Mouse (Mus musculus): ENCODE results near the gene Pfn1.

Gene Pfn1

GRCm38 (mm10) chr11:70630129-70630528 lies 24.3 kb downstream of the Pfn1 start:
- DNase-seq, result no peak

GRCm38 (mm10) chr11:70629557-70629956 lies 24.9 kb downstream of the Pfn1 start:
- DNase-seq, result peak in 1 of 2 experiments; percentile 43

GRCm38 (mm10) chr11:70628431-70628830 lies 26.0 kb downstream of the Pfn1 start:
- DNase-seq, result no peak

- no peak for DNase-seq
Observed at GRCm38 (mm10) chr11:70626877-70627276, 27.6 kb downstream of the Pfn1 start.

GRCm38 (mm10) chr11:70625473-70625872 lies 29.0 kb downstream of the Pfn1 start:
- peak in 1 of 2 experiments; percentile 63 for DNase-seq

- no peak for DNase-seq
Observed at GRCm38 (mm10) chr11:70623053-70623742, 31.2 kb downstream of the Pfn1 start.

- DNase-seq, result no peak
Observed at GRCm38 (mm10) chr11:70621972-70622814, 32.3 kb downstream of the Pfn1 start.

- no peak for DNase-seq
Observed at GRCm38 (mm10) chr11:70619101-70619500, 35.3 kb downstream of the Pfn1 start, which contains the start of gene Chrne. TSS of gene Chrne (minus strand) at chr11:70619216.

- no peak for DNase-seq
Observed at GRCm38 (mm10) chr11:70615516-70616093, 38.8 kb downstream of the Pfn1 start, which contains the start of gene 4930544D05Rik. TSS of gene 4930544D05Rik (plus strand) at chr11:70615848.

- peak; percentile 39 to 56 for DNase-seq
Observed at GRCm38 (mm10) chr11:70615074-70615473, 39.4 kb downstream of the Pfn1 start.

GRCm38 (mm10) chr11:70612505-70612904 lies 41.9 kb downstream of the Pfn1 start:
- peak in 1 of 2 experiments; percentile 35 for DNase-seq

GRCm38 (mm10) chr11:70610752-70611151 lies 43.7 kb downstream of the Pfn1 start:
- DNase-seq, result no peak

GRCm38 (mm10) chr11:70608381-70609066 lies 45.9 kb downstream of the Pfn1 start:
- DNase-seq, result peak in 1 of 2 experiments; percentile 49

- DNase-seq, result no peak
Observed at GRCm38 (mm10) chr11:70607611-70608010, 46.8 kb downstream of the Pfn1 start.

GRCm38 (mm10) chr11:70606717-70607116 lies 47.7 kb downstream of the Pfn1 start:
- no peak for DNase-seq

- DNase-seq, result peak; percentile 82 to 89
Observed at GRCm38 (mm10) chr11:70605024-70605566, 49.3 kb downstream of the Pfn1 start.
